Mouse (Mus musculus) T-helper 17 cell (primary cell): ENCODE measurements around the gene Scgb1b18.
"Not testable (repeated sequence)": the region's sequence is repeated elsewhere in the genome, so short reads cannot be mapped to it uniquely, and the experiment has no call there.

Source experiments
- in situ Hi-C, 2 experiments: fragments of 300-600 bp; cut with MboI, MseI; formaldehyde crosslinking; loops; 1 replicate in 1 of 2; 2 replicates in 1 of 2; pipeline ENCODE4 v1.15.1; 2025; ENCODE audit warnings: high pct_unique_total_duplicates in 2 of 2

Gene Scgb1b18

DNA sequence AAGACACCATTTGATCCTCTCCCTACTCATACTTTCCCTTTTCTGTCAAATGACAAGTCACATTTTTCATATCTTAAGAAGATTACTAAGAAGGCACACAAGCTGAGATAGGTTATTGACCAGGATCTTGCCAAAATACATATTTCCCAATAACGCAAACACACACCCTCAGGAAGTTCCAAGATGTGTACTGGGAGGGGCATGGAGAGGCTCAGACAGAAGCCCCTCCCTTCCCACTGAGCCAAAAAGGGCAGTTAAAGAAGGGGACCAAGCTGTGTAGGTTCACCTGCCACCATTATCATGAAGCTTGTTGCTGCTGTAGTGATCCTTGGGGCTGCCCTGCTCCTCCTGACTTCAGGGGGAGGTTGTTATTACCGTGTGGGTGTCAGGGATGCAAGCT lies at the start of gene Scgb1b18:
Gene Scgb1b18, plus strand, starts transcription at position 301 of the 400 bp plus-strand sequence.
- in situ Hi-C loops, result not testable (repeated sequence)

- in situ Hi-C loops, result loop anchor here in 1 of 2 experiments (10.0 kb wide), 1 partner anchor 959 kb away; the partner anchor contains the start of gene Scgb2b11
Observed at GRCm38 (mm10) chr7:33173764-33174163, 11.6 kb upstream of the Scgb1b18 start, which contains the start of gene Scgb2b18. Gene Scgb2b18 (minus strand): TSS chr7:33173864.
